Mouse (Mus musculus) layer of hippocampus, adult 9-11 months (tissue): ENCODE measurements around the gene Golph3.

ENCODE experiments used
- DNase-seq: peaks from one replicate; pipeline ENCODE4 v3.0.0; 2022

The Golph3 gene

GRCm38 (mm10) chr15:12319889-12320288, 1.4 kb upstream of the Golph3 start:
- DNase-seq, result no peak

- no peak for DNase-seq
Measured at GRCm38 (mm10) chr15:12320441-12321090, 684 bp upstream of the Golph3 start.

- DNase-seq, result peak; percentile 21
Measured at GRCm38 (mm10) chr15:12321788-12322621, 755 bp downstream of the Golph3 start, which contains the start of gene 1810049J17Rik. 1810049J17Rik (minus strand) TSS chr15:12321899.

GRCm38 (mm10) chr15:12322676-12323402, 1.6 kb downstream of the Golph3 start:
- DNase-seq, result no peak

- DNase-seq, result no peak
Measured at GRCm38 (mm10) chr15:12324326-12324725, 3.1 kb downstream of the Golph3 start.

- no peak for DNase-seq
Measured at GRCm38 (mm10) chr15:12330389-12330788, 9.1 kb downstream of the Golph3 start.

GRCm38 (mm10) chr15:12330892-12331291, 9.6 kb downstream of the Golph3 start:
- DNase-seq, result no peak

- DNase-seq, result no peak
Measured at GRCm38 (mm10) chr15:12331300-12331699, 10.1 kb downstream of the Golph3 start.

- no peak for DNase-seq
Measured at GRCm38 (mm10) chr15:12334381-12334780, 13.1 kb downstream of the Golph3 start.

GRCm38 (mm10) chr15:12337030-12337778, 16.0 kb downstream of the Golph3 start:
- DNase-seq, result no peak

- DNase-seq, result no peak
Measured at GRCm38 (mm10) chr15:12337779-12338137, 16.5 kb downstream of the Golph3 start.

GRCm38 (mm10) chr15:12340536-12341400, 19.5 kb downstream of the Golph3 start:
- DNase-seq, result no peak

GRCm38 (mm10) chr15:12341401-12341758, 20.1 kb downstream of the Golph3 start:
- DNase-seq, result no peak

- no peak for DNase-seq
Measured at GRCm38 (mm10) chr15:12346916-12347315, 25.7 kb downstream of the Golph3 start.

- DNase-seq, result no peak
Measured at GRCm38 (mm10) chr15:12348950-12349349, 27.7 kb downstream of the Golph3 start.

- no peak for DNase-seq
Measured at GRCm38 (mm10) chr15:12349840-12350239, 28.6 kb downstream of the Golph3 start.

- no peak for DNase-seq
Measured at GRCm38 (mm10) chr15:12351470-12351869, 30.2 kb downstream of the Golph3 start.

- DNase-seq, result no peak
Measured at GRCm38 (mm10) chr15:12354281-12354810, 33.1 kb downstream of the Golph3 start.

GRCm38 (mm10) chr15:12355261-12355660, 34.0 kb downstream of the Golph3 start:
- no peak for DNase-seq

GRCm38 (mm10) chr15:12355907-12356306, 34.7 kb downstream of the Golph3 start:
- DNase-seq, result no peak

- DNase-seq, result no peak
Measured at GRCm38 (mm10) chr15:12357459-12357858, 36.2 kb downstream of the Golph3 start.

GRCm38 (mm10) chr15:12358384-12358783, 37.1 kb downstream of the Golph3 start:
- no peak for DNase-seq
